Mouse (Mus musculus) kidney, embryonic 15.5 days (tissue): Measurements from ENCODE around the gene Crebbp. TPM values are rescaled to one million over a fixed set of nuclear protein-coding genes. Genes with fewer than 3 reads are reported as not detected.
"Not testable (repeated sequence)": the region's sequence is repeated elsewhere in the genome, so short reads cannot be mapped to it uniquely, and the experiment has no call there.

ENCODE experiments used
- ATAC-seq: fragments of 200-750 bp; cut with Nextera tagmentation; replicated peaks from 2 replicates; pipeline ENCODE4 v1.8.0; 2017; ENCODE audit warnings: moderate TSS enrichment; ENCODE audit not compliant: low FRiP score
- H3K27ac ChIP-seq: fragments of 300-500 bp; sonication (generic); 2 replicates; pipeline ENCODE4 v1.5.1; 2015; ENCODE audit warnings: mild to moderate bottlenecking, inconsistent platforms
- H3K27me3 ChIP-seq: fragments of 300-500 bp; sonication (generic); 2 replicates; pipeline ENCODE4 v1.6.1; 2015; ENCODE audit warnings: inconsistent platforms
- H3K36me3 ChIP-seq: fragments of 300-500 bp; sonication (generic); 2 replicates; pipeline ENCODE4 v1.6.1; 2015; ENCODE audit warnings: inconsistent platforms
- H3K4me1 ChIP-seq: fragments of 300-500 bp; sonication (generic); 2 replicates; pipeline ENCODE4 v1.6.1; 2015; ENCODE audit warnings: inconsistent platforms
- H3K4me2 ChIP-seq: fragments of 300-500 bp; sonication (generic); 2 replicates; pipeline ENCODE4 v1.6.1; 2015; ENCODE audit warnings: moderate library complexity, mild to moderate bottlenecking, inconsistent platforms
- H3K4me3 ChIP-seq: fragments of 300-500 bp; sonication (generic); replicated peaks from 2 replicates; pipeline ENCODE4 v1.5.1; 2015; ENCODE audit warnings: mild to moderate bottlenecking, inconsistent platforms
- H3K9ac ChIP-seq: fragments of 300-500 bp; sonication (generic); 2 replicates; pipeline ENCODE4 v1.6.1; 2015; ENCODE audit warnings: mild to moderate bottlenecking, inconsistent platforms
- H3K9me3 ChIP-seq: fragments of 300-500 bp; sonication (generic); replicated peaks from 2 replicates; pipeline ENCODE4 v1.6.1; 2016; ENCODE audit warnings: inconsistent platforms
- WGBS: fragments of 180-500 bp; shearing (Covaris S2); methylation state at CpG from one replicate; pipeline ENCODE4 v1.1.7; 2015; ENCODE audit warnings: mixed read lengths; 5-methylcytosine and 5-hydroxymethylcytosine counted together
- polyA plus RNA-seq: library from polyadenylated mRNA; unstranded; fragments of >200 nt; fragmentation: Nextera tagmentation; extraction: Ambion mirVana; gene quantifications from 2 replicates; pipeline ENCODE4 v1.2.1, GENCODE M21; 2015

Gene Crebbp
- polyA plus RNA-seq, result 34.1 and 35.1 TPM in 2 replicates

DNA sequence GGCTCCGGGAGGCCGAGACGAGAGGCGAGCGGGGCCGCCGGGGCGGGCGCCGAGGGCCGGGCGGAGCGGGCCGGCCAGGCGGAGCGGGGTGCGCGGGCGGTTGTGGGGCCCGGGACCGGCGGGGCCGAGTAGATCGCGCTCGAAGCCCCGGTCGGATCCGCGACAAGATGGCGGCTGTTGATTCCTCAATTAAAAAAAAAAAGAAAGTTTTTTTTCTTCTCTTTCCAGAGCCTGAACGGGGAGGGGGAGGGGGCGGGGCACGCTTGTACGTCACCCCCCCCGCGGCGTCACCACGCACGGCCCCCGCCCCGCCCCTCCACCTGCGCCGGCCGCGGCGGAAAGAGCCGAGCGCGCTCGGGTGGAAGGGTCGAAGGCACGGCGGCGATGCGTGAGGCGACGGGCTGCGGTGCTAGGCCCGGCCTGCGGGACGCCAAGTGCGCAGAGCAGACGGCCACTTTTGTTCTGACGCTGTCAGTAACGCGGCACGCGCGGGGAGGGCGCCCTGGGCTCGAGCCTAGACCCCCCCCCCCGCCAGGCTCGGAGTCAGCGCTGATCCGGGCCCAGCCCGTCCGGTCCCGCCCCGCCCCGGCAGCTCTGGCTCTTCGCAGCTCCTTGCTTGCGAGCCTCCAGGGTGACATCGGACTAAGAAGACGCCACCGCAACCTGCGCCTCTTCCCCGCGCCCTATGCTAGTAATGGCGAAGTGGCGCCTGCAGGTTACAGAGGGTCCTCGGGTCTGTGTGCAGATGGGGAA, at the start of gene Crebbp:
Gene Crebbp, minus strand, starts transcription at position 199 of the 753 bp plus-strand sequence.
- ATAC-seq, result peak; percentile 92
- WGBS, result under 1% methylated on average over 73 of the region's 92 CpGs
- H3K4me1 ChIP-seq, result peaks cover 17% of the 10 kb centered on the region
- no peaks in the 10 kb centered on the region for H3K9me3 ChIP-seq
- no peaks in the 10 kb centered on the region for H3K36me3 ChIP-seq
- peak within 1 kb of the TSS; percentile 98 for H3K4me3 ChIP-seq
- peak within 1 kb of the TSS; percentile 95 for H3K4me2 ChIP-seq
- H3K27ac ChIP-seq, result peak within 1 kb of the TSS; percentile 98
- H3K27me3 ChIP-seq, result peaks cover 13% of the 10 kb centered on the region; the same call in 1 of the 2 replicates
- H3K9ac ChIP-seq, result peak within 1 kb of the TSS; percentile 97

DNA sequence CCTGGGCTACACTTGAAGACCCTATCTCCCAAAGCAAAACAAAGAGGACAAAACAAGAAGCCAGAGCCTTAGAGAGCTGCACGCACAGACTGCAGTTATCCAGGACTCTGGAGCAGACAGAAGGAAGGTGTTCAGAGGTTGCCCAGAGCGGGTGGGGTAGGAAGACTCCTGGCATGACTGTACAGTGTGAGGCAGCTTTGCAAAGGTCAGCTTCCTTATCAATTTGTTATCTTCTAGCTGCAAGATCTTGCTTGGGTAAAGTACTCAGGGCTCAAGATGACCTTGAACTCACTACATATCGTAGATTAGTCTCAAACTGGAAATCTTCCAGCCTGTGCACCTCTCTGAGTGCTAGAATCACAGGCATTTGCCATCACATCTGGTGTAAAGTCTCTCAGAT, 49.7 kb upstream of the Crebbp start:
- H3K36me3 ChIP-seq, result no peaks in the 10 kb centered on the region
- 80% methylated on average over 3 of the region's 3 CpGs for WGBS
- 0 out of 2 replicates have a peak, but pooled peaks cover 6% of the 10 kb centered on the region for H3K27me3 ChIP-seq
- H3K27ac ChIP-seq, result no peak overlapping the region
- no peaks in the 10 kb centered on the region for H3K9me3 ChIP-seq
- peaks cover 16% of the 10 kb centered on the region for H3K4me1 ChIP-seq
- no peak overlapping the region for H3K4me3 ChIP-seq
- no peak overlapping the region for H3K9ac ChIP-seq
- H3K4me2 ChIP-seq, result no peak overlapping the region
- no peak for ATAC-seq

DNA sequence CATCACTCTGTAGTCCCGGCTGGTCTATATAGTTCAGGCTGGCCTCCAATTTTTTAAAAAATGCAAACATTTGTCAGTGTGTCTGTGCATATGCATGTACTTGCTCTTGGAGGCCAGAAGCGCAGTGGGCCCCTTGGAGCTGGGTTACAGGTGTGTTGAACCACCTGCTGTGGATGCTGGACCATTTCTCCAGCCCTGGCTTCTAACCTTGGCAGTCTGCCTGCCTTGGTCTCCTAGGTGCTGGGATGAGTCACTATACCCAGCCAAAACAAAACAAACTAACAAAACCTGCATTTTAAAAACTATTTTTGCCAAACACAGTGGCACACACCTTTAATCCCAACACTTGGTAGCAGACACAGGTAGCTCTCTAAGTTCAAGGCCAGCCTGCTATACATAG, 43.7 kb upstream of the Crebbp start:
- WGBS, result 83% methylated on average over 2 of the region's 2 CpGs

DNA sequence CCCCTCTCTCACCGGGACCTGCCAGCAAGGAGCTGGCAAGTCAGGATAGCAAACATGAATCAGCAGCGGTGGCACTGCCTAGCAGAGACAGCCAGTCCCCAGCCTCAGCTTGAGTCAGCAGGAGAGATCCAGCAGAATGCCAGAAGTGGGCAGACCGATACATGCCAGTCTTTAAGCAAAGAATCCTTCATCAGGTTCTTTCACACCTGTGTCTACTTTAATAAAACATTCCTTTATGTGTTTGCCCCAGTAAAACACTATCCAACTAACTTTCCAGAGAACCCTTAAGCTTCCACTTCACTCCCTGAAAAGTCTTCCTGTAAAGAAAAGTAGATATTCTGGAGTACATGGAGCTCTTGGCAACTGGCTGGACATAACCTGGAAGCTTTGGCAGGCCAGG, 35.0 kb upstream of the Crebbp start:
- no peak for ATAC-seq
- Histone ChIP-seq H3K4me3 (no peak overlapping the region), H3K9ac (no peak overlapping the region), H3K4me2 (no peak overlapping the region), H3K36me3 (no peaks in the 10 kb centered on the region), H3K27ac (no peak overlapping the region), H3K9me3 (no peaks in the 10 kb centered on the region), H3K4me1 (no peaks in the 10 kb centered on the region), H3K27me3 (no peaks in the 10 kb centered on the region)
- WGBS, result 89% methylated on average over 3 of the region's 3 CpGs

More for the DNA sequence above, 43.7 kb upstream of the Crebbp start:
- Histone ChIP-seq H3K4me3 (no peak overlapping the region), H3K27ac (no peak overlapping the region), H3K36me3 (no peaks in the 10 kb centered on the region), H3K9me3 (no peaks in the 10 kb centered on the region), H3K4me2 (no peak overlapping the region), H3K27me3 (no peaks in the 10 kb centered on the region), H3K4me1 (no peaks in the 10 kb centered on the region), H3K9ac (no peak overlapping the region)
- ATAC-seq, result no peak

DNA sequence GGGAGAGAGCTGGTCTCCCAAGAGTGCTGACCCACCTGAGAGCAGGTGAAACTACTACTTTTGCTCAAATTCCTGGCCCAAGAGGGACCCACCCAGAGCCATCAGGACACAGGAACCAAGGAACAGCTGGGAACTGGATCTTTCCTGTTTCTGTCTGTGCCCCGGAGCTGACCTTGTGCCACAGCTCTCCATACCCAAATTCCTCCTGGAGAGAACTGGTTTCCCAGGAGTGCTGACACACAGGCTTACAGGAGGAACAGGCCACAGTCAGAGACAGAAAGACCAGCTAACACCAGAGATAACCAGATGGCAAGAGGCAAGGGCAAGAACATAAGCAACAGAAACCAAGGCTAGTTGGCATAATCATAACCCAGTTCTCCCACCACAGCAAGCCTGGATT, 31.4 kb upstream of the Crebbp start:
- not testable (repeated sequence) for H3K9ac ChIP-seq, ATAC-seq, H3K27me3 ChIP-seq, H3K4me1 ChIP-seq, H3K36me3 ChIP-seq, H3K9me3 ChIP-seq, H3K4me3 ChIP-seq, H3K27ac ChIP-seq, H3K4me2 ChIP-seq
- 83% methylated on average over 1 of the region's 1 CpGs for WGBS

DNA sequence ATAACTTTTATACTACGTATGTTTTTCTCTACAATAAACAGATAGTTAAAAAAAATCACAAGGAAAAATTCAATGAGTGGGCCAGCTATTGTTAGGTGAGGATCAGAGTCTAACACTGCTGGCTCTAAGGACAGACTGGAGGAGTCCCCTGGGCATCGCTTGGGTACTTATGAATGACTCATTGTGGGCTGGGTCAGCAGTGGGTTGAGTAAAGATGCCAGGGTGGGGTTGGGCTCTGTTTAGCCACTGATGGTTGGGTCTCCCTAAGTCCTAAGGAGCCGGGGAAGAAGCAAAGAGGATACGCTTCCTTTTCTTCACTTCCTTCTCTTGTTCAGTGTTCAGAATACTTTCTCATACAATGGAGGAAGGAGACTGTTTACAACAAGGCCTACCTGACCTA, 22.3 kb upstream of the Crebbp start:
- Histone ChIP-seq H3K4me3 (no peak overlapping the region), H3K27ac (no peak overlapping the region), H3K9ac (no peak overlapping the region), H3K9me3 (no peaks in the 10 kb centered on the region), H3K27me3 (no peaks in the 10 kb centered on the region), H3K4me1 (no peaks in the 10 kb centered on the region), H3K36me3 (no peaks in the 10 kb centered on the region), H3K4me2 (no peak overlapping the region)
- 82% methylated on average over 4 of the region's 4 CpGs for WGBS
- ATAC-seq, result no peak

DNA sequence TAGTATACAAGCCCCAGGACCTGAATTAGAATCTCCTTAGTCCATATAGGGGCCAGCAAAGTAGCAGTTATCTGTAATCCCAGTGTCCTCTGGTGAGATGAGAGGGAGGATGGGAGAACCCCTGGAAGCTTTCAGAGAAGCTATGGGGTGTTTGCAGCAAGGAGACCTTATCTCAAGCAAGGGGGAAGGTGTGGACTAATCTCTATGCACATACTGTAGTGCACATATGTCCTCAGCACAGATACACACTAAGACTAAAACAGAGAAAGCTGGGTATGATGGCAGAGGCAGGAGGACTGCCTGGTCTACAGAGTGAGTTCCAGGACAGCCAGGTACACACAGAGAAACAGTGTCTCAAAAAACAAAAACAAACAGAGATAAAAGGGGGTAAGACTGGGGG, 21.8 kb upstream of the Crebbp start:
- Histone ChIP-seq H3K9ac (no peak overlapping the region), H3K27ac (no peak overlapping the region), H3K27me3 (no peaks in the 10 kb centered on the region), H3K9me3 (no peaks in the 10 kb centered on the region), H3K4me3 (no peak overlapping the region), H3K4me1 (no peaks in the 10 kb centered on the region), H3K4me2 (no peak overlapping the region), H3K36me3 (no peaks in the 10 kb centered on the region)
- ATAC-seq, result no peak

DNA sequence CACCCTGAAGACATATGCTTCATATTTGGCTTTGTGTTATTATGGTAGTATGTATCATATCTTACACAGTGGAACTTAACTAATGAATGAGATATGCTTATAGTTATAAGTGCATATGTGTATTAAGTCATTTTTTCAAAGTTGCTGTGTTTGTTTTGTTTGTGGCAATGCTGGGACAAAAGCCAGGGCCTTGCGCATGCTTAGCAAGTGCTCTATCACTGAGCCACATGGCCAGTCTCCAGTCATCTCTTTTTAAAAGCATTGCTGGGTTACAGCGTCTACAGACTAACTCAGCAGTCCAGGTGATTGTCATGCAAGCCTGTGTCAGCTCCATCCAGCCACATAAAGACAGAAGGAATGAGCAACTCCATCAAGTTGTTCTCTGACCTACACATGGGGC, 12.0 kb upstream of the Crebbp start:
- ATAC-seq, result no peak
- Histone ChIP-seq H3K36me3 (no peaks in the 10 kb centered on the region), H3K4me1 (no peaks in the 10 kb centered on the region), H3K4me2 (no peak overlapping the region), H3K4me3 (no peak overlapping the region), H3K9ac (no peak overlapping the region), H3K9me3 (no peaks in the 10 kb centered on the region), H3K27ac (no peak overlapping the region), H3K27me3 (no peaks in the 10 kb centered on the region)
- 84% methylated on average over 2 of the region's 2 CpGs for WGBS

DNA sequence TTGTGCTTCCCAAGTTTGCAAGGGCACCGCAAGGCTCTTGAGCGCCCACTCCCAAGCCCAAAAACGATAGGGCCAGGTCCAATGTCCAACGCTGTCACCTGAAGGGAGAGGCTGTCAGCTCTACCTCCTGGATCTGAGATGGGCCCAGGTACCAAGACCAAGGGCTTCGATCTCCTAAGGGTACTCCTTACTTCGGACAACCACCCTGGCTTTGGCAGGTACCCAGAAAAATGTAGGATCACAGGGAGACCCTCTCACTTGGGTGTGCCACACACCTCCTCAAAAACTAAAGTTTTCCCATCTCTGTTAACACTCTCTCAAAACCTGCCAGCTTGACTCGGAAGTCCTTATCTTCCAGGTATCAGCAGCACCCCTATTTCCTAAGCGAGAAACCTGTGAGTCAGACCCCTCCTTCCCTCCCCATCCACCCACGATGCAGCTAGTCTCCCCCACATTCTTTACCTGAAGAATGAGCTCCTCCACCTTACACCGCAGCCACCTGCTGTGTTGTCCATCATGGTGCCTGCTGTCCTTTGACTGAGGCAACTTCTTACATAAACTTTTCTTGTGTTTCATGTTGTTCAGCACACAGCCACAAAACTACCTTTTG, 939 bp upstream of the Crebbp start:
- peak overlapping the region; percentile 95 for H3K4me2 ChIP-seq
- no peaks in the 10 kb centered on the region for H3K36me3 ChIP-seq
- peaks cover 13% of the 10 kb centered on the region; the same call in 1 of the 2 replicates for H3K27me3 ChIP-seq
- H3K9ac ChIP-seq, result peak overlapping the region; percentile 81
- no peaks in the 10 kb centered on the region for H3K9me3 ChIP-seq
- no peak overlapping the region for H3K27ac ChIP-seq
- H3K4me1 ChIP-seq, result peaks cover 17% of the 10 kb centered on the region
- WGBS, result 36% methylated on average over 10 of the region's 10 CpGs
- H3K4me3 ChIP-seq, result peak overlapping the region; percentile 98
- peak; percentile 35; the same call in 1 of the 2 replicates for ATAC-seq

DNA sequence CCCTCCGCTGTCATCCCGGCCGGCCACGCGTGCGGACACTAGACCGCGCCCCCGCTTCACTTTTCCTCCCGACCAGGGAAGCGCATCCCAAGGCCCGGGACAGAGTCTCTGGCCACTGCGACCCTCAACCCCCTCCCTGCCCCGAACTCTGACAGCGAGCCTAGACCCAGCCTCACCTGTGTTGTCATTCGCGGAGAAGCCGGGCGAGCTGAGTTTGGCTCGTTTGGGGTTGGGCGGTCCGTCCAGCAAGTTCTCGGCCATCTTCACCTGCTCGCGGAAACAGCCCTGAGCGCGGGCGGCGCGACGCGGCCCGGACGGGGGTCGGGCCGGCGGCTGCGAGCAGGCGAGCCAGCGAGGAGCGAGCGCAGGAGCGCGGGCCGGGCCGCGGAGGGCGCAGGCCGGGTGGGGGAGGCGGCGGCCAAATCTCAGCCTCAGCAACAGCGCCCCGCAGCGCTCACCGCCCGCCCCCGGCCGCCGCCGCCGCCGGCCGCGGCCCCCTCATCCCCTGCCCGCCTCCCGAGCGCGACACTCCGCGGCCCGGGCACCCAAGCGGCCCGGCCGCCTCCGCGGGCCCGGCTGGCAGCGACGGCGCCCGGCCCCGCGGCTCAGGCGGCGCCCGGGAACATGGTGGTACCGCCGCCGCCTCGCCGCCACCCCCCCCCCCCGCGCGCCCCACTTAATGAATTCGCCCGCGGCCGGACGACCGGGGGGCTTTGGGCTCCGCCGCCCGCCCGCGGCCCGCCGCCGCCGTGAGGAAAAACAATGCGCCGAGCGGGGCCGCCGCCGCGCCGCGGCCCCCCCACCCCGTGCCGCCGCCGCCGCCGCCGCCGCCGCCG, 616 bp downstream of the Crebbp start:
- Histone ChIP-seq H3K9ac (peak overlapping the region; percentile 97), H3K9me3 (no peaks in the 10 kb centered on the region), H3K36me3 (peaks cover 7% of the 10 kb centered on the region; the same call in 1 of the 2 replicates), H3K4me3 (peak overlapping the region; percentile 98), H3K27ac (peak overlapping the region; percentile 98), H3K4me2 (peak overlapping the region; percentile 71), H3K27me3 (peaks cover 13% of the 10 kb centered on the region; the same call in 1 of the 2 replicates), H3K4me1 (peaks cover 19% of the 10 kb centered on the region)
- peak; percentile 75 for ATAC-seq
- WGBS, result under 1% methylated on average over 97 of the region's 128 CpGs

DNA sequence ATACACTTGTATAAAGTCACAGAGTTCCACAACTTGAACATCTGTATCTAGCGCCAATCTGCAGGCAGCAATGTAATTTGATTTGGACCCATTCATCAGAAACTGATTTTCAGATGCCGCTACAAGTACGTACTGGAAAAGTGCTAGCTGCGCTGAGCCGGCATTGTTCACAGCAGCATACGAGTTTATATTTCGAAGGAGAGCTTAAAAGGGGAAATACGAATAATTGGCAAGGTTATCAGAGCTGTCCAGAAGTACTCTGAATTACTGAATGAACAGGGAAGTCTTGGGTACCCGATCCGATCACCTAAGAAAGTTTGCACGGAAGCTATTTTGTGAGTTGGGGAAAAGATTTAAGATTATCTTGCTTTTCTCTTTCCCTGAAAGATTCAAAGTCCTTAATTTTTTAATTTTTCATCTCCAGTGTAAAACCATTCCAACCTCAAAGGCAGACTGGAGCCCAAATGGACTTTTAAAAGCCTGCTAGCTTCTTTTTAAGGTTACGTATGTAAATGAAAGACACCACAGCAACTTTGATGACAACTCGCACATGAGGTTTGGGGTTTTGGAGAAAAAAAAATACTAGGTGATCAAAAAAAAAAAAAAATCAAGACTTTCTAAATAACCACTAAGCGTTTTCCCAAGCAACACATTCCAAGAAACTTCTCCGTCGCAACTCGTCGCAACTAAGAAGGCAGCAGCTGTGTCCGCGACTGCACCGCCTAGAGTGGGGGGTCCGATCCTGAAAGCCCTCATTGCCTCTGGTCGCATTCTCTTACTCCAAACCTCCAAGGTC, 1.4 kb downstream of the Crebbp start:
- 3% methylated on average over 23 of the region's 23 CpGs for WGBS
- H3K27ac ChIP-seq, result peak overlapping the region; percentile 98
- ATAC-seq, result no peak; the same call in 1 of the 2 replicates

More for the DNA sequence above, 1.4 kb downstream of the Crebbp start:
- Histone ChIP-seq H3K27me3 (peaks cover 8% of the 10 kb centered on the region; the same call in 1 of the 2 replicates), H3K4me2 (peak overlapping the region; percentile 71), H3K9ac (peak overlapping the region; percentile 97), H3K36me3 (peaks cover 13% of the 10 kb centered on the region), H3K4me1 (peaks cover 25% of the 10 kb centered on the region), H3K4me3 (peak overlapping the region; percentile 98), H3K9me3 (no peaks in the 10 kb centered on the region)
